Mouse (Mus musculus) MEL (cell line): ENCODE results near the gene Dvl2. TPM values are rescaled to one million over a fixed set of nuclear protein-coding genes. Genes with fewer than 3 reads are reported as not detected.

Experiments
- DNase-seq: peaks from one replicate; pipeline ENCODE4 v3.0.0; 2011; ENCODE audit warnings: low read depth, low spot score
- H3K27ac ChIP-seq: 2 replicates; pipeline ENCODE4 v1.5.1; 2012; ENCODE audit warnings: low read depth, mild to moderate bottlenecking, control low read depth, low read length, moderate library complexity; ENCODE audit not compliant: control insufficient read depth
- H3K27me3 ChIP-seq, 2 experiments: fragments of 150-350 bp in 1 of 2; sonication (generic) in 1 of 2; 2 replicates each; pipeline ENCODE4 v1.6.1; 2012; ENCODE audit warnings: low read length in 2 of 2, mild to moderate bottlenecking in 2 of 2, improper control_type of control experiment in 1 of 2, moderate library complexity in 1 of 2; ENCODE audit not compliant: insufficient read depth in 2 of 2, control insufficient read depth in 1 of 2
- H3K36me3 ChIP-seq, 2 experiments: 2 replicates each; pipeline ENCODE4 v1.6.1; 2012 to 2014; ENCODE audit warnings: low read length in 2 of 2, improper control_type of control experiment in 1 of 2, inconsistent platforms in 1 of 2, mild to moderate bottlenecking in 1 of 2; ENCODE audit not compliant: insufficient read depth in 2 of 2, control insufficient read depth in 1 of 2
- H3K4me1 ChIP-seq, 2 experiments: fragments of 150-350 bp in 1 of 2; sonication (generic) in 1 of 2; 2 replicates each; pipeline ENCODE4 v1.6.1; 2012; ENCODE audit warnings: low read length in 2 of 2, improper control_type of control experiment in 1 of 2, mild to moderate bottlenecking in 1 of 2; ENCODE audit not compliant: insufficient read depth in 2 of 2, control insufficient read depth in 1 of 2
- H3K4me3 ChIP-seq, 2 experiments: fragments of 150-350 bp in 1 of 2; sonication (generic) in 1 of 2; 2 replicates each; pipeline ENCODE4 v1.5.1; 2012; ENCODE audit warnings: low read depth in 2 of 2, low read length in 2 of 2, mild to moderate bottlenecking in 2 of 2, moderate library complexity in 2 of 2, control low read depth in 1 of 2, improper control_type of control experiment in 1 of 2; ENCODE audit not compliant: control insufficient read depth in 1 of 2, insufficient read depth in 1 of 2
- H3K79me2 ChIP-seq: 2 replicates; pipeline ENCODE4 v1.6.1; 2012; ENCODE audit warnings: mild to moderate bottlenecking, low read length, moderate library complexity; ENCODE audit not compliant: control insufficient read depth, poor library complexity, insufficient read depth
- H3K9ac ChIP-seq: 2 replicates; pipeline ENCODE4 v1.6.1; 2012; ENCODE audit warnings: low read depth, mild to moderate bottlenecking, control low read depth, low read length, moderate library complexity; ENCODE audit not compliant: control insufficient read depth, poor library complexity, severe bottlenecking
- H3K9me3 ChIP-seq: fragments of 150-350 bp; sonication (generic); replicated peaks from 2 replicates; pipeline ENCODE4 v1.6.1; 2012; ENCODE audit warnings: mild to moderate bottlenecking, low read length, improper control_type of control experiment, moderate library complexity; ENCODE audit not compliant: insufficient read depth
- BHLHE40 ChIP-seq: IDR thresholded peaks from 2 replicates; pipeline ENCODE4 v1.6.1; 2012; ENCODE audit warnings: low read depth, mild to moderate bottlenecking, inconsistent platforms, low read length, improper control_type of control experiment, borderline replicate concordance
- CTCF ChIP-seq, 3 experiments: IDR thresholded peaks in 2 of 3; conservative IDR thresholded peaks in 1 of 3; 2 replicates each; pipeline ENCODE4 v1.5.1; 2011 to 2012; ENCODE audit warnings: low read length in 3 of 3, low read depth in 2 of 3, mild to moderate bottlenecking in 2 of 3, improper control_type of control experiment in 1 of 3, inconsistent platforms in 1 of 3, mixed read lengths in 1 of 3, moderate library complexity in 1 of 3; ENCODE audit not compliant: control insufficient read depth in 1 of 3, insufficient read depth in 1 of 3, poor library complexity in 1 of 3, severe bottlenecking in 1 of 3
- EP300 ChIP-seq, 2 experiments: IDR thresholded peaks; 2 replicates each; pipeline ENCODE4 v1.6.1; 2011; ENCODE audit warnings: improper control_type of control experiment in 2 of 2, low read length in 2 of 2, low read depth in 1 of 2, mild to moderate bottlenecking in 1 of 2
- GABPA ChIP-seq: IDR thresholded peaks from 2 replicates; pipeline ENCODE4 v1.6.1; 2012; ENCODE audit warnings: low read depth, mild to moderate bottlenecking, inconsistent platforms, low read length, improper control_type of control experiment, moderate library complexity
- HCFC1 ChIP-seq: IDR thresholded peaks from 2 replicates; pipeline ENCODE4 v1.6.1; 2012; ENCODE audit warnings: low read depth, mild to moderate bottlenecking, inconsistent platforms, low read length, improper control_type of control experiment, moderate library complexity
- JUND ChIP-seq: IDR thresholded peaks from 2 replicates; pipeline ENCODE4 v1.6.1; 2011; ENCODE audit warnings: low read depth, mild to moderate bottlenecking, improper control_type of control experiment, low read length
- KAT2A ChIP-seq: conservative IDR thresholded peaks from 2 replicates; pipeline ENCODE4 v1.6.1; 2012; ENCODE audit warnings: low read depth, low read length, improper control_type of control experiment, inconsistent platforms
- MXI1 ChIP-seq: IDR thresholded peaks from 2 replicates; pipeline ENCODE4 v1.6.1; 2011; ENCODE audit warnings: mild to moderate bottlenecking, low read depth, low read length, improper control_type of control experiment
- MYB ChIP-seq: IDR thresholded peaks from 2 replicates; pipeline ENCODE4 v1.6.1; 2011; ENCODE audit warnings: mild to moderate bottlenecking, low read depth, low read length, improper control_type of control experiment
- MYC ChIP-seq: IDR thresholded peaks from 2 replicates; pipeline ENCODE4 v1.6.1; 2011; ENCODE audit warnings: low read depth, mild to moderate bottlenecking, low read length, improper control_type of control experiment, moderate library complexity
- NRF1 ChIP-seq: IDR thresholded peaks from 2 replicates; pipeline ENCODE4 v1.6.1; 2014; ENCODE audit warnings: low read depth, mild to moderate bottlenecking, inconsistent platforms, low read length, improper control_type of control experiment, moderate library complexity; ENCODE audit not compliant: poor library complexity, insufficient read depth, severe bottlenecking
- POLR2AphosphoS2 ChIP-seq: IDR thresholded peaks from 2 replicates; pipeline ENCODE4 v1.6.1; 2011; ENCODE audit warnings: low read length, improper control_type of control experiment
- TAL1 ChIP-seq: IDR thresholded peaks from 2 replicates; pipeline ENCODE4 v1.6.1; 2012; ENCODE audit warnings: mild to moderate bottlenecking, inconsistent platforms, low read length, moderate library complexity, mixed read lengths
- USF1 ChIP-seq: IDR thresholded peaks from 2 replicates; pipeline ENCODE4 v1.6.1; 2014; ENCODE audit warnings: low read depth, mild to moderate bottlenecking, inconsistent platforms, low read length, improper control_type of control experiment, moderate library complexity
- ZC3H11A ChIP-seq: IDR thresholded peaks from 2 replicates; pipeline ENCODE4 v1.6.1; 2012; ENCODE audit warnings: low read depth, mild to moderate bottlenecking, inconsistent platforms, low read length, improper control_type of control experiment
- ZNF384 ChIP-seq: IDR thresholded peaks from 2 replicates; pipeline ENCODE4 v1.6.1; 2012; ENCODE audit warnings: low read depth, mild to moderate bottlenecking, inconsistent platforms, low read length, improper control_type of control experiment
- polyA plus RNA-seq, 2 experiments: library from polyadenylated mRNA; stranded (reverse) in 1 of 2; unstranded in 1 of 2; fragments of >175 nt in 1 of 2; fragments of >200 nt in 1 of 2; gene quantifications; 2 replicates each; pipeline versions ENCODE4 v1.2.1 to v1.2.4; 2012; ENCODE audit warnings: low replicate concordance in 2 of 2, low read depth in 1 of 2; ENCODE audit not compliant: insufficient read length in 2 of 2, insufficient read depth in 1 of 2, missing spikeins in 1 of 2
- total RNA-seq: library from RNA; depleted of rRNA; stranded (reverse); fragments of 300-350 nt; gene quantifications from 2 replicates; pipeline ENCODE4 v1.2.3, GENCODE M21; 2012

The Dvl2 gene
- total and polyA plus RNA-seq, 3 experiments: 38.5 to 40.1 TPM; not detected in 1

DNA sequence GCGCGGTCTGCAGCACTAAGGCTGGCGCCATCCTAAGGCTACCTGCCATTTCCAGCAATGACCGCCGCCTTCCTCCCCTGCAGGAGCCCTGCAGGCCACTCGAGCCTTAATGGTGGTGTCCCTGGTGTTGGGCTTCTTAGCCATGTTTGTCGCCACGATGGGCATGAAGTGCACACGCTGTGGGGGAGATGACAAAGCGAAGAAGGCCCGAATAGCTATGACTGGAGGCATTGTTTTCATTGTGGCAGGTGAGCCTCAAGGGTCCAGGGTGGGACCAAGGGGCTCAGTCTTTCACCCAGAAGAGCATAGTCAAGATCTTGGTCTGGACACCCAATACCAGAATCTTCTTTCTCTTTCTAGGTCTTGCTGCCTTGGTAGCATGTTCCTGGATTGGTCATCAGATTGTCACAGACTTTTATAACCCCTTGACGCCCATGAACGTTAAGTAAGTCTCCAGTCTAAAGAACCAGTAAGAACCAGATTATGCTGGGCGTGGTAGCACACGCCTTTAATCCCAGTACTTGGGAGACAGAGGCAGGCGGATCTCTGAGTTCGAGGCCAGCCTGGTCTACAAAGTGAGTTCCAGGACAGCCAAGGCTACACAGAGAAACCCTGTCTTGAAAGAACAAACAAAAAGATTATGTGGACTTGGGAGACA, 33.4 kb upstream of the Dvl2 start:
- H3K27me3 ChIP-seq: no peaks in the 10 kb centered on the region
- peak overlapping the region; percentile 26 to 31; a peak in 3 of 4 replicates for H3K4me3 ChIP-seq
- no peak overlapping the region for H3K27ac ChIP-seq
- H3K9ac ChIP-seq: peak overlapping the region; percentile 45
- no peak for DNase-seq
- H3K4me1 ChIP-seq: peaks cover 0 to 5% of the 10 kb centered on the region in 2 experiments; a peak in 2 of 4 replicates
- H3K36me3 ChIP-seq: peaks cover 4 to 9% of the 10 kb centered on the region in 2 experiments
- H3K9me3 ChIP-seq: no peaks in the 10 kb centered on the region
- TF ChIP-seq CTCF (IDR thresholded peaks at IDR 0.05 in 2 of 3, conservative IDR thresholded peaks at IDR 0.05 in 1 of 3; ENCODE audit: control insufficient read depth in 1 of 3, insufficient read depth in 1 of 3, low read depth in 2 of 3, low read length in 3 of 3, poor library complexity in 1 of 3, severe bottlenecking in 1 of 3): no peak
- no peak for TF ChIP-seq TAL1
- TF ChIP-seq POLR2AphosphoS2: peak; percentile 77
- 0 out of 2 replicates have a peak, but pooled peaks have one; percentile 8 for TF ChIP-seq HCFC1
- no peak for TF ChIP-seq MYB
- TF ChIP-seq USF1: no peak
- no peaks in the 10 kb centered on the region for H3K79me2 ChIP-seq

DNA sequence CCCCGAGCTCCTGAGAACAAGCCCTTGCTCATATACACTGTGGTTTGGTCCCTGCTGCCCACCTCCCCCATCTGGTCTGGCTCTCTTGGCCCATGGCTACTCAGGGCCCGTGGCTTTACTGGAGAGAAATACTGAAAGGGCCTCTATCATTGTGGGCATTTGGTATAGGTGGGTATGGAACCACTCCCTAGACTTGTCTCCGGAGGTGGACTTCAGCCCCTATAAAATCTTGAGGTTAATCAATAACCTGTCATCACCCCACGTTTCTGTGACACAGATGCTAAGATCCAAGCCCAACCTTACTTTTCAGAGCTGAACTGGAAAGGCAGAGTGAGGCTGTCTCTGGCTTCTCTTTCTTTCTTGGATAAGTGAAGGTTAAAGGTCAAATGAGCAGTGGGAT, 31.6 kb upstream of the Dvl2 start:
- no peaks in the 10 kb centered on the region for H3K27me3 ChIP-seq
- DNase-seq: no peak

DNA sequence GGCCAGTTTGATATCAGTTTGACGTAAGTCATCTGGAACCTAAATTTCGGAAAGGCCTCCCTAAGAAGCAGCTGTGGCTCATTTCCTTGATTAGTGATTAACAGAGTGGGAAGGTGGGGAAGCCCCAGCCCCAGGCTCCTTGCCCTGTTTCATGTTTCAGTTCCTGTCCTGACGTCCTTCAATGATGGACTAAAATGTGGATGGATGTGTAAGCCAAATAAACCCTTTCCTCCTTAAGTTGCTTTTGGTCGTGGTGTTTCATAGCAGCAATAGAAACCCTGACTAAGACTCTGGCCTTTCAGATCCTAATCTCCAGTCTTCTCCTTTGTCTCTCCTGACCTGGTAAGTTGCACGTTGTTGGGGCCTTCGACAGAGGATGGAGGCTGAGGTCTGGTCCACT, 30.2 kb upstream of the Dvl2 start:
- no peaks in the 10 kb centered on the region for H3K9me3 ChIP-seq
- no peaks in the 10 kb centered on the region for H3K79me2 ChIP-seq
- H3K4me1 ChIP-seq: peaks cover 0 to 4% of the 10 kb centered on the region in 2 experiments; a peak in 2 of 4 replicates
- no peaks in the 10 kb centered on the region for H3K27me3 ChIP-seq
- H3K9ac ChIP-seq: no peak overlapping the region
- H3K27ac ChIP-seq: no peak overlapping the region
- no peak overlapping the region for H3K4me3 ChIP-seq
- no peak for DNase-seq
- TF ChIP-seq MYC (no peak), GABPA (no peak), USF1 (no peak), JUND (no peak), MYB (no peak), EP300 (IDR thresholded peaks at IDR 0.05; ENCODE audit: low read depth in 1 of 2, low read length in 2 of 2) (no peak), TAL1 (no peak), MXI1 (no peak), KAT2A (no peak), ZC3H11A (no peak), BHLHE40 (no peak), CTCF (IDR thresholded peaks at IDR 0.05 in 2 of 3, conservative IDR thresholded peaks at IDR 0.05 in 1 of 3; ENCODE audit: control insufficient read depth in 1 of 3, insufficient read depth in 1 of 3, low read depth in 2 of 3, low read length in 3 of 3, poor library complexity in 1 of 3, severe bottlenecking in 1 of 3) (no peak), NRF1 (no peak)
- peaks cover 4 to 25% of the 10 kb centered on the region in 2 experiments for H3K36me3 ChIP-seq

More for the DNA sequence above, 31.6 kb upstream of the Dvl2 start:
- no peak overlapping the region for H3K9ac ChIP-seq
- no peaks in the 10 kb centered on the region for H3K79me2 ChIP-seq
- no peaks in the 10 kb centered on the region for H3K9me3 ChIP-seq
- TF ChIP-seq ZNF384: no peak
- TF ChIP-seq POLR2AphosphoS2: peak; percentile 13; the same call in 1 of the 2 replicates
- no peak for TF ChIP-seq MYB
- TF ChIP-seq HCFC1: no peak
- TF ChIP-seq ZC3H11A: no peak
- no peak overlapping the region for H3K27ac ChIP-seq
- H3K36me3 ChIP-seq: peaks cover 4 to 19% of the 10 kb centered on the region in 2 experiments
- no peak overlapping the region for H3K4me3 ChIP-seq
- H3K4me1 ChIP-seq: peaks cover 0 to 4% of the 10 kb centered on the region in 2 experiments; a peak in 2 of 4 replicates
